Mouse (Mus musculus): ENCODE data around the gene Znrf1.

Znrf1 gene

GRCm38 (mm10) chr8:111632976-111633375 lies 97.1 kb downstream of the Znrf1 start:
- DNase-seq = no peak

GRCm38 (mm10) chr8:111638086-111638485 lies 102.2 kb downstream of the Znrf1 start:
- no peak for DNase-seq

- DNase-seq = no peak
Observed at GRCm38 (mm10) chr8:111641064-111641463, 105.2 kb downstream of the Znrf1 start.

GRCm38 (mm10) chr8:111642496-111642895 lies 106.6 kb downstream of the Znrf1 start:
- peak; percentile 33 for DNase-seq

- no peak for DNase-seq
Observed at GRCm38 (mm10) chr8:111642939-111643263, 107.0 kb downstream of the Znrf1 start.

- DNase-seq = peak; percentile 96
Observed at GRCm38 (mm10) chr8:111643264-111644141, 107.6 kb downstream of the Znrf1 start, which contains the start of gene Zfp1. Gene Zfp1 (plus strand): TSS chr8:111643401.

GRCm38 (mm10) chr8:111644286-111645051 lies 108.6 kb downstream of the Znrf1 start:
- DNase-seq = peak; percentile 62

- no peak for DNase-seq
Observed at GRCm38 (mm10) chr8:111645715-111646114, 109.8 kb downstream of the Znrf1 start.

GRCm38 (mm10) chr8:111648834-111649233 lies 112.9 kb downstream of the Znrf1 start:
- no peak for DNase-seq

- DNase-seq = no peak
Observed at GRCm38 (mm10) chr8:111650651-111651050, 114.8 kb downstream of the Znrf1 start.

- DNase-seq = no peak
Observed at GRCm38 (mm10) chr8:111653524-111653923, 117.6 kb downstream of the Znrf1 start.

GRCm38 (mm10) chr8:111657312-111657854 lies 121.5 kb downstream of the Znrf1 start:
- DNase-seq = no peak

GRCm38 (mm10) chr8:111658819-111659423 lies 123.0 kb downstream of the Znrf1 start:
- no peak for DNase-seq

- peak; percentile 64 for DNase-seq
Observed at GRCm38 (mm10) chr8:111662473-111662872, 126.6 kb downstream of the Znrf1 start.

- DNase-seq = no peak
Observed at GRCm38 (mm10) chr8:111666751-111667150, 130.9 kb downstream of the Znrf1 start.

Data from thymus, postnatal 14 days (tissue).